Mouse (Mus musculus) cerebellum, postnatal 36 days (tissue): ENCODE data around the gene Unc45a.

Source experiments
- DNase-seq, 2 experiments: peaks; one replicate each; pipeline ENCODE4 v3.0.0; 2021 to 2022; ENCODE audit warnings: mixed read lengths in 2 of 2

Unc45a gene

GRCm38 (mm10) chr7:80280032-80280431, 60.8 kb downstream of the Unc45a start:
- DNase-seq = no peak

- no peak for DNase-seq
Measured at GRCm38 (mm10) chr7:80276374-80276773, 64.4 kb downstream of the Unc45a start.
